Mouse (Mus musculus): Measurements from ENCODE around the gene Rasl11b.

Gene Rasl11b

DNA sequence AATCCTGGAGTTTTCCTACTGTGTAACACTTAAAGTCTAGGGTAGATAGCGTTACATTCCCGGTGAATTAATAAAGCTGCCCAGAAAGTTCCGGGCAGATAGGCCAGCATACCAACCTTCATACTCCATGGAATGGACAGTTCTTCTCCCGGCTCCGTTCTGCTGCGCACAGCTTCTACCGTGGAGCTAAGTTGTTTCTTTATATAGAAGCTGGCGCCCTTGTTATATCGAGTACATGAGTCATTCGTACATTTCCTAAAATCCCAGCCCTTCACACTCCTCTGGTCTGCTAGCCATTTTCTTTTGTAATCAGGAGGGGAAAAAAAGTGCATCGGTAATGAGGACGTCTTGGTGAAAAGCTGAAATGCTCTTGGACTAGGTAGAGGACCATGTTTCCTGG is 7.0 kb upstream of the Rasl11b start:
- DNase-seq (ENCODE audit: low read depth, low spot score), result no peak

DNA sequence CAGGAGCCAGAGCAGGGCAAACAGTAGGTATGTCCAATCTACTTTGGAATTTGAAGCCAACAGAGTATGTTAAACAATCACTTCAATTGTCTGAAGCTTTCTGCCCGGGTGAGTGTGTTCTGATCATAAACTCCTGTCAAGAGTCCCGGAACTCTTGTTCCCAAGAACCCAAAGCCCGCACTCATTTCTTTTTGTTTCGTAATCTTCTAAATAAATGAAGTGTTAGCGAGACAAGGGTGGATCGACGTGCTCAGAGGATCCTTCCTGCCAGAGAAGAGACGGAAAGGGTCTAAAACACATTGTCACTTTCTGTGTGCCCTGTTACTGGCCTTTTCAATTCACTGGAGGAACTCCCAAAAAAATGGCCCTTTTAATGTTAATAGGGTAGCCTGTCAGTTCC is 6.2 kb upstream of the Rasl11b start:
- no peak for DNase-seq (ENCODE audit: low read depth, low spot score)

DNA sequence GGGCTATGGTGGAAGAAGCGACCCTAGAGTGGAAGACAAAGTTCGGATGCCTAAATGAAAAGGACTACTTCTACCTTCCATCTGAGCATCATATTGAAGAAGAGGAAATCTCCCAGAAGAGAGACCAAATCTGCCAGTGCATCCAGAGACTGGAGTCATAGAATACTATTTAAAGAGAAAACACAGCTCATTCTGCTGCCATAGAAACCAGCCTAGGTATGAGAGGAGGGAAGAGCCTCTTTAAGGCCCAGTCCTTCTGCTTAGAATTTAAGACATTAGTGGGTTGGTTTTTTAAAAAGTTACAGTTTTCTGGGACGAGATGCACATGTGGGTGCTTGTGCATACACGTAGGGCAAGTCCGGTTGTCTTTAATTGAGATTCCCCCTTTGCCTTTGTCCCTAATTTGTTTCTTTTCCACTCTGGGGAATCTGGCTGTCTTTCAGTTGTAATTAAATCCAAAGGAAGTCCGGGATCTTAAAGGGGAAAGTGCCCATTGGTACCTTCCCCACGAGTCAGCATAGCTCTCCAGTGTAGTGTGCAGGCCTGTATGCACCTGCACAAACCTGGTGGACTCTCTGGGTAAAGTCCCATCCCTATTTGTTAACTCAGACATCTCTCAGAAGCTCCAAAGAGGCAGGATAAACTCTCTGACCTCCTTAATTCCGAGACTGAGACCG is 5.5 kb upstream of the Rasl11b start:
- no peak for DNase-seq (ENCODE audit: low read depth, low spot score)

DNA sequence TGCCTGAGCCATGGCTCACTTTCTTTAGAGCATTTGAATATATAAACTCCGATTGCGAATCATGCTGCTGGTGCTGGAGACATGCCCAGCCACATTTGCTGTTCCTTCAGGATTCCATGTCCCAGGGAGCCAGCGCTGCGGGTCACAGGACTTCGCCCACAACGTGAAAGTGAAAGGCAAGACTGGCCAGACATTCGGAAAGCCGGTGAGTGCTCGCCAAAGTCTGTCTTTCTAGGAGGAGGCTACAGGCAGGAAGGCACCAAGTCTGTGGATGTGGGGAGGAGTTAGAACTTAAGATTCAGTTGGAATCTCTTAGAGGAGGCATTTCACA is 5.0 kb upstream of the Rasl11b start:
- DNase-seq (ENCODE audit: low read depth, low spot score), result no peak

DNA sequence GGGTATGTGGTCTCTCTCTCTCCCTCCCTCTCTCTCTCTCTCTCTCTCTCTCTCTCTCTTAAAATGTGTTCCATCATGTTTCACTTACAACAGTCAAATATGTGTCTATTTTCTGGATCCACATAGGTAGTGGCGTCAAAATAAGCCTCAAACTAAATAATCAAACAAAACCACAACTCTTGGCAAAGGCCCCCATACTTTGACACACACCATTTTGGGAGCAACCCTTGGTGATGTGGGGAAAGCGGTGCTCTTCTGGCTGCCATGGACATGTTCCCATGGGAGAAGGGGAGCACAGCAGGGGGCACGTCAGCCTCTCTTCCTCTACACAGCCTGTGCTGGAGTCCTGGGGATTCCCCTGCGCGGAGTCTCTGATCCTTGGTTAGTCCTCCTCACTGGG is 4.2 kb upstream of the Rasl11b start:
- DNase-seq (ENCODE audit: low read depth, low spot score), result no peak

DNA sequence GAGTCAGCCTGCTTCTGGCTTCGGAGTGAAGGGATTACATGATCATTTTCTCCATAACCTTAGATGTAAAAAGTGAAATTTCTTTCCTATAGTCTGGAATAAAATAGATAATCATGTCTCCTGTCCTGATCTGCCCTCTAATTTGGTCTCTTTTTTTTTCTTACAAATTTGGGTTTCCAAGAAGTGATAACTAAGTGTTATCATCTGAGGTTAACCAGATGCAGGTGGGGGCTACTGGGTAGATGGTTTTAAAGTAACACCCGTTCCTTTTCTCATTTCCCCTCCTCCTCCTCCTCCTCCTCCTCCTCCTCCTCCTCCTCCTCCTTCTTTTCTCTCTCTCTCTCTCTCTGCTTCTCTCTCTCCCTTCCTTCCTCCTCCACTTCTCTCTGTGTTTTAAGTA is 2.1 kb upstream of the Rasl11b start:
- no peak for DNase-seq (ENCODE audit: low read depth, low spot score)

DNA sequence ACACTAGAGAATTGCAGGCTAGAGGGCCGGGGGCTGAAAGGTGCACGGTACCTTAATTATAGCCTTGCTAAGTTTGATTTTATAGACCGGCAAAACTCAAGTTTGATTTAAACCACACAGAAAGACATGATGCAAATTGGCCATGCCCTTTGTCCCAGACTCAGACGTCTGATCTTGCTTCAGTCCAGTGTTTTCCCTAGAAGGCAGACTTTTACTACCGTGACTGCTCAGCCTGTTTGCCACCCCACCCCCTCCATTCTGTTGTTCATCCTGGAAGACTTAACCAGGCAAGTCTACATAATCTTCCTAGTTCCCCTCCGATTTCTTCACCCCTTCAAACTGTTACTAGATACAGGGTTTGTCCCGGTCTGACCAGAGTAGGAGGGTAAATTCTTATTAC is 1.5 kb upstream of the Rasl11b start:
- DNase-seq (ENCODE audit: low read depth, low spot score), result no peak

DNA sequence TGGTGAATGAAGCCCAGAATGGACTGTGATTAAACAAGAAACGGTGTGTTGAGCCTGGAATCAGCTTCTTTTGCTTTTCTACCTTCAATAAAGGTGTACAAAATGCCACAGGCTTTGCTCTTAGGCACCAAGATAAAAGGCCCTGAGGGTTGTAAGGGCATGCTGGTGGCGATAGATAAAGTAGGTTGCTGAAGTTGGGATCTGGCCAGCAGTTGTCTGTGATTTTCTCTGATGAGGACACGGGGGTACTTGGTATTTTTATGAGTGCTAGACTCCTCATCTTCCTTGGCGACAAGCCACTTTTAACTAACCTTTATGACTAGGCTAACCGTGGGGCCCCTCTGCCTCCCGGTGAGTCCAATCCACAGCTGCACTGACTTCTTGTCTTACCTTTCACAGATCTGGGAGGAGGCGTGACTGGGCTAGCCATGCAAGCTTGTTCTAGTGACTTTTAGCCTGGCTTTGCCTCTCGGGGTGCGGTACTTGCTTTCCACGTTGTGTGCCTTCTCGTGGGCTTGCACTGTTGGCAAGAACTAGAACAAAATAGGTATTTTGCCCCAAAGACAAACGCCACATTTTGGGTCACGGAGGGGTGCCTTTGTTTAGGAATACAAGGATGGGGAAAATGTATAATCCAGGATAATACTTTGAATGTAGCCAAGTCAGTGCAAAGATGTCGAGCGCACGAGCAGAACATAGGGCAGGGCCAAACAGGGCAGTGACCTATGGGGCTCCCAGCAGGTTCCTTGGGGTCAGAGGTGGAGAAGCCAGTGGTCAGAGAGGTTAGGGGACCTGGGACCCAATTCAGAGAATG is 852 bp upstream of the Rasl11b start:
- DNase-seq (ENCODE audit: low read depth, low spot score), result no peak

DNA sequence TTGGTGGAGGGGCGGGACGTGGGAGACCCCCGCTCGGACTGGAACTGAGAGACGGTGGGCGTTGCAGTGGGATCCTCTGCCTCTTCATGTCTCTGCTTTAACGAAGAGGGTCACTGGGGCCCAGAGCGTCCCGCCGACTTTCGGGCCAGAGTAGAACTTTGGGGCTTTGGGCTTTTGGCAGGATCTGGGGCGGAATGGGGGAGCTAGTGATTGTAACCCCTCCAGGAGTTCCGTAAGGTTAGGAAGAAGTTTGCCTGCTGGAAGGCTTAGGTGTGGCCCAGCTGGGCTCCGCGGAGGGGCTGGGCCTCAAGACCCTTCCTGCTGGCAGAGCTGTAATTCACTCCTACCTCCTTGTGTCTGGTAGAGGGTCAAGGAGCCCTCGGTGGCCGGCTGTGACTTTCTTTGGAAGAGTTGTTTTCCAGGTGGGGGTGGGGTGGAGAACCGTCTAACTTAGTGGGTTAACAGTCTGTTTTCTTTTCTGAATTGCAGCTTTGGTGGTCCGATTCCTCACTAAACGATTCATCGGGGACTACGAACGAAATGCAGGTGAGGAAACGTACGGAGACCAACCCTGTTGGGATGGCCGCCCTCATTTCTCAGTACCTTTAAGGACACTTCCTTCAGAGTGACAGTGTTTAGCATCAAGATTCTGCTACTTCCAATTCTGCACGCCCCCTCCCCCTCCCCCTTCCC is 674 bp downstream of the Rasl11b start:
- DNase-seq (ENCODE audit: low read depth, low spot score), result no peak

DNA sequence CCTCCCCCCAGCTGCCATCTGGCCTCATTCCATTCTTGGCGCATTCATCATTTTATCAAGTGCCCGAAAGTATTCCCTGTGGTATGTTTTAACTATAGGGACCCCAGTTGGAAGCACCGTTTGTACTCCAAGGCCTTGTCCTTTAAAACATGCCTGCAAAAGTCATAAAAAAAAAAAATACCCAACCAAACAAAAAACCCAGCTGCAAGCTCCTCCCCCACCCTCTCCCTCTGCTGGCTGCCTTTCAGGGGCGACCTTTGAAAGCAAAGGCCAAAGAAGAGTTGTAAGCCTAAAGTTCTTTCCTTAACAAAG is 1.2 kb downstream of the Rasl11b start:
- no peak for DNase-seq (ENCODE audit: low read depth, low spot score)

DNA sequence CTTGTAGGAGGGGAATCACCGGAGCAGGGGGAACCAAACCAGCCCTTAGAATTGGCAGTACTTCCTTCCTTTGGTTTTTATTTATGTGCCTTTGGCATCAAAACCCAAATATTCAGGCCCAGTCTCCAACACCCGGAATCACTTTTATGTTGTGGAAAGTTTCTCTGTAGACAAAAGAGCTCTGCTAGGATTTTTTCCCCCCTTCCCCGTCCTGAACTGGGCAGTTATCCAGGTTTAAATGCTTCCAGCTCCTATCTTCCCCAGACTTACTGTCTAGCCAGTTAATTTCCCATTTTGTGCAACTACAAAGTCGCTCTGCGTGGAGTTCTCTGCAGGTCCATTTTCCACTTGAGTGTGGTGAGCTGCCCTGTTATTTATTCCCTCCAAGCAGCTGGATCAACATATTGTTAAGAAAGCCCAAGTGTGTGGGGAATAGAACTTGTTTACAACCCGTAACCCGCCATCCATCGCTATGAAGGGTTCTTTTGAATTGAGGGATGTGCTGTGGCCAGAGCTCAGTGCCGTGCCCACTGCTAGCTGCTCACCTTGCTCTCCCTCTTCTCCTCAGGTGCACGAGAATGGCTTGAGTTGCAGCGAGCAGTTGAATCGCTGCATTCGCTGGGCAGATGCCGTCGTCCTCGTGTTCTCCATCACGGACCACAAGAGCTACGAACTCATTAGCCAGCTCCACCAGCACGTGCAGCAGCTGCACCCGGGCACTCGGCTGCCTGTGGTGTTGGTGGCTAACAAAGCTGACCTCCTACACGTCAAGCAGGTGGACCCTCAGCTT is 2.6 kb downstream of the Rasl11b start:
- no peak for DNase-seq (ENCODE audit: low read depth, low spot score)

DNA sequence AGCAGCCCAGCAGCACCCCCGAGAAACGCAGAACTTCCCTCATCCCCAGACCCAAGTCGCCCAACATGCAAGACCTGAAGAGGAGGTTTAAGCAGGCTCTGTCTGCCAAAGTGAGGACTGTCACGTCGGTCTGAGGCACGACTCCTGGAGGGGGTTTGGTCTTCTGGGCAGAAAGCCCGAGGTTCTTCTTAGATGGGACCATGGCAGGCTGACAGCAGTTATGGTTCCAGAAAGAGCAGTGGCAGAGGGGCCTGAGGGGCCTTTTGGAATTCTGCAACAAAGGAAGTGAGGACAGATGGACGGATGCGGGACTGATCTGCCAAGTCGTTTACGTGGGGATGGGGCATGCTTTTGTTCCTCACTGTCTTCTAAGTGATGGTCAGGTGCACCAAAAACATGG is 3.4 kb downstream of the Rasl11b start:
- DNase-seq (ENCODE audit: low read depth, low spot score), result no peak

DNA sequence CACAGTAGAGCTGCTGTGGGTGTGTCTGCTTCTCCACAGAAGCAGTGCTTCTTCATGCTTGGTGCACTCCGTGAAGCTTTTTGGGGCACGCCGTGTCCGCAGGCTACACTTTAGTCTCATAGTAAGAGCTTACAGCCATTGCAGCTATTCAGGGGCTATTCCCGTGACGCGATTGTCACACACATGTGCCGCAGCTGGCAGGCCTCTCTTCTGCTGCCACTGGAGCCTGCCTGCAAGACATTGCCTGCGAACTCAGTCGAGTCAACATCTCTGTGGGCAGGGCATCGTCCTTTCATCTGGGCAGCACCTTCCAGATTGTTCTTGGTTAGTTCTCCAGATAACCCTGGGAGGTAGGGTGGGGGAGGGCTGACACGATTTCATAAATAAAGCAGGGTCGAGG is 4.7 kb downstream of the Rasl11b start:
- no peak for DNase-seq (ENCODE audit: low read depth, low spot score)

DNA sequence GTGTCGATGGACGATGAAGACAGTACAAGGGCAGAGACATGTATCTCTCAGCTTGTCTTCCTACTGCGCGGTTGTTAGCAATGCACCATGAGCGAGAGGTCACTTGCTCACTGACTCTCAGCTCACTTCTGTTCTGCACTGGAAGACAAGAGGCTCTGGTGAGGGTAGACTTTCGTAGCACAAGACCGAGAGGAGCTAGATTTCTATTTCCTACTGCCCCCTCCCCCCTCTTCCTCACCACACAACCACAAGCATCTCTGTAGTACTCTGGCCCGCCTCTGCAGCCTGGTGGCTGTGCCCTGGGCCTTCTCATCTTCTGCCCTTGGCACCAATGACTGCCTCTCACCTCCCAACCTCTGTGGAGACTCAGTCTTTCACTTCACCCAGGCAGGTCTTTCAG is 5.4 kb downstream of the Rasl11b start:
- DNase-seq (ENCODE audit: low read depth, low spot score), result no peak

DNA sequence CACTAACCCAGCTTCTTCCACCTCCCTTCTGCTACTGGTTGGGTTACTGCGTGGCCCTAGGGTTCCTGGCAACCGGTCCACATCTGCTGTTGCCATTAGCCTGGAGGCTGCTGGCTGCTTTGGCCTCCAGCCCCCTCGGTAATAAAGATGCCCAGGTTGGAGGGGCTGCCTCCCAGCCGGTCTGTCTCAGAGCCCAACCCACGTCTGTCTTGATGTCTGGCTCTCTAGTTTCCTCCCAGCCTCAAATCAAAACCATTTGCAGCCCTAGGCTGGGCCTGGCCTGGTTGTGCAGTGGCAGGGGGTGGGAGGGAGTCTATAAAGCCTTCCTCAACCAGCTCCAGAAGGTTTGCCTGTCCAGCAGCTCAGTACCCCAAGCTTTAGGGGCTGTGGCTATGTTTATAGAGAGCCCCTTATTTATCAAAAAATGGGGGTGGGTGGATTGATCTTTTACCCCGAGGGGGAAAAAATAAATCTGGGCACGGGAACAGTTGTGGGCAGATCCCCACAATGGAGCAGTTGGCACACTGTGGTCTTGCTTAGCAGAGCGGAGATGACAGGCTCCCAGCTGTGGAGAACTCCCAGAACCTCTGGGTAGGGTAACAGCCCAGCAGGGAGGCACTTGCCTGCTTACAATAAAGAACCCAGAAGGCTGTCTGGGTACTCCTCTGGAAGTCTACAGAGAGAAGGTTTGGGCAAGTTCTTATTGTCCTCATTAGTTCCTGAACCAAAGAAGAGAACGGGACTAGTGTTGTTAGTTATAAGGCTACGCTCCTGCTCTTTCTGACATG is 6.7 kb downstream of the Rasl11b start:
- no peak for DNase-seq (ENCODE audit: low read depth, low spot score)

DNA sequence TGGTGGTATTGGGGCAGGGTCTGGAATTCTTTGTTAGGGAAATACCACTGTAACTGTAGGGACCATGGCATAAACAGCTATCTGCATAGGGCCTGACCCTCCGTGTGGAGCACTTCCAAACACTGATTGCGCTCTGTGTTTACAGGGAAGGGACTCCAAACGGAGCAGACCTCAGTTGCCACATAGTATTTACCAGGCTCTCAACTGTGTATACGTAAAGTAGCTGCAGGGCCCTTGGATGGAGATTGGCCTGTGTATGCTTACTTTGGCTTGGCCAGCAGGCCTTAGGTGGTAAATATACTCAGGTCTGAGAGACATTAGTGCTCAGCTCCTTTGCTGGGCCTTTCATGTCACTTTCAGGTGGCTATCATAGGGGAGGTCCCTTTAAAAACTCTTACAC is 7.4 kb downstream of the Rasl11b start:
- no peak for DNase-seq (ENCODE audit: low read depth, low spot score)

DNA sequence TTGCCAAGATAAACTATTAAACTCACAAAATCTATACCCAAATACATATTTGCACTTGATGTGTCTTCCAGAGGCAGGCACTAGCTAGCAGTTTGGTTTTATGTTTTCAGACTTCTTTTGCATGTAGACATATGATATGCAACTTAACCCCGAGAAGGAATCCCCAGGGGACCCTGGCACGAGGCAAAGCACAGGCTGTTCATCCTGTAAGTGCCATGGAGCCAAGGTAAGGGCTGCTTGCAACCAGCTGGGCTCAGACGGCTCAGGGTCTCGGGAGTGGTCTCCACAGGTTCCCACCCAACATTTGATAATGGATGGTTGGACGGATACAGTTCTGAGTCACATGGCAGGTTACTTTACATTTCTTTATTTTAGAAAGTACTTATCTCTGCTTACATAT is 9.4 kb downstream of the Rasl11b start:
- DNase-seq (ENCODE audit: low read depth, low spot score), result peak; percentile 67

DNA sequence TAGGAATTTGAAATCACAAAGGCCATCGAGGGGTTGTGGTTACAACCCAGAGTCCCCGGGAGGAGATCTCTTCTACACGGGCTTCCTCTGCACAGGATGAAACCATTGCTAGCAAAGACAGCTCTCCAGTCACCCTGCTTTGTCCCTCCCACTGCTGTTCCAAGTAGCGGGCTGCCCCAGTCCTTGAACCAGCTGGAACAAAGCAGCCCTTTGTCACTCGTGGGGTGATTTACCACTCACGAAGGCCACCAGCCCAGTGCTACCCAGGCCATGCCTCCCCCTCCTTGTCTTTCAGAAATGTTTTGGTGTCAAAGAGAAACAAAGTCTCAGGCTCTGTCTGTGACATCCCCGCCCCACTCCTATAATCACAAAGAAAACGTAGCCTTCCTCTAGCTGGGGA is 10.4 kb downstream of the Rasl11b start:
- no peak for DNase-seq (ENCODE audit: low read depth, low spot score)

DNA sequence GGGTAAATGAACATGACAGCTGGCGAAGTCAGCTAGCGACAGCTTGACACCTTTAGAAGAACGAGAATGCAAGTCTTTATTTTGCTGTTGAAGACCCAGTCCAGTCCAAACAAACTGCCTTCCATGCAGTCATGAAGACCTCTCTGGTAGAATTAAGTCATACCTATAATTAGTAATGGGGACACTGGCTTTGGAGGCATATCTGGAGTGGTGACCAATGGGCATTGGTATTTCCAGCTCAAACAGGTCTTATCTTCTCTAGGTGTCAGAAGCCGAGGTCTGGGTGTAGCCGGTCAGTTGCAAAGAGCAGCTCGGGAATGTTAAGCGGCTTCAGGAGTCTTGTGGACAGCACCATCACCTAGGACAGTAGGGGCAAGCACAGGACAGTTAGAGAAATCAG is 11.0 kb downstream of the Rasl11b start:
- peak; percentile 60 for DNase-seq (ENCODE audit: low read depth, low spot score)

DNA sequence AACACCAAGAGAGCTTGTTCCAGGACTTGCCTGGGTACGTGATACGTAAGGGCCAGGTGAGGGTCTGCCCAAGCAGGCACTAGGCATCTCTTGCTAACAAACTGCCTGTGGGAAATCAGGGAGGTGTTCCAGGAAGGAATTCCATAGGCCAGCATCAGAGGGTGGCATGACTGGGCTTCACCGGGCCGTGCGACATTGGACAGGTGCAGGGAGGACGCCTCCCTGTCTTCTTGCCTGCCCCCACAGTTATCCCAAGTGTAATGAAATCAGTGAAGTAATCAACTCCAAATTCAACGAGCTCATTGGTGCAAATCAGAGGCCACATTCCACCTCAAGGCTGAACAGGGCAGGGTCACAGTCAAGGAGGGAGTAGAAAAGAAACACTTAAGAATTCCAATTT is 11.6 kb downstream of the Rasl11b start:
- DNase-seq (ENCODE audit: low read depth, low spot score), result no peak

DNA sequence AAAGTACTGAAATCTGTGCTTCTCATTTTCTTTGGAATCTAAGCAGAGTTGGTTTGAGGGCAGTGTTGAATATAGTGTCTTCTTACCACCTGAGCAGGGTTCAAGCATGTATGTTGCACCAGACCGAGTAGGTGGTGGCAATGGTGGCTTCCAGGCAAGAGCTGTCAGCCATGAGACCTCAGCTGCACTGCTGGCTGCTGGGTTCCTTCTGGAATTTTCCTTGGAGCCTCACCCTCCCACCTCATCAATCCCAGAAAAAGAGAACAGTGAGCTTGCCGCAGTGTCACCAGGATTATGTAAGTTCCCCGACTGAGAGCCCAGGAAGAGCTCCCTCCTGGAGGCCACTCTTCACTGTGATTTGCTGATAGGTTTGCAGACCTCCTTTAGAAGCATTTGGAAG is 12.1 kb downstream of the Rasl11b start:
- no peak for DNase-seq (ENCODE audit: low read depth, low spot score)

DNA sequence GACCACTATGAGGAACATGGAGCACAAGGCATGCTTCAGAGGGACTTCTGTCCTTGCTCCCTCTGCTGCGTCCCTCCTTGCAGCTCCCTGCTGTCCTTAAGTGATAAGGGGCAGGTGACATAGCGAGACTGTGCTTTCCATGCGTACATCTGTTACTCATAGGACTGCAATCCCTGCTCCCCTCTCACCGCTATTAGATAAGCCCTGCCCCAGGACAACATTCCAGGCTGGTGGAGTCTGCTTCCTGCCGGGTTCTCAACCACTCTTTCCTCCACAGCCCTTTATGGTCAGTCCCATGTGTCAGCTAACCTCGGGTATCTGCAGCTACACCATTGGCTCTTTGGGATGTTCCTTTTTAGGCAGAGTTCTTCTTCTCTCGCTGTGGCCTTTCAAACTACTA is 13.4 kb downstream of the Rasl11b start:
- no peak for DNase-seq (ENCODE audit: low read depth, low spot score)

Data from skeletal muscle tissue, adult 2 months (tissue).